Mouse (Mus musculus): ENCODE measurements around the gene Pcnt.

Gene Pcnt

DNA sequence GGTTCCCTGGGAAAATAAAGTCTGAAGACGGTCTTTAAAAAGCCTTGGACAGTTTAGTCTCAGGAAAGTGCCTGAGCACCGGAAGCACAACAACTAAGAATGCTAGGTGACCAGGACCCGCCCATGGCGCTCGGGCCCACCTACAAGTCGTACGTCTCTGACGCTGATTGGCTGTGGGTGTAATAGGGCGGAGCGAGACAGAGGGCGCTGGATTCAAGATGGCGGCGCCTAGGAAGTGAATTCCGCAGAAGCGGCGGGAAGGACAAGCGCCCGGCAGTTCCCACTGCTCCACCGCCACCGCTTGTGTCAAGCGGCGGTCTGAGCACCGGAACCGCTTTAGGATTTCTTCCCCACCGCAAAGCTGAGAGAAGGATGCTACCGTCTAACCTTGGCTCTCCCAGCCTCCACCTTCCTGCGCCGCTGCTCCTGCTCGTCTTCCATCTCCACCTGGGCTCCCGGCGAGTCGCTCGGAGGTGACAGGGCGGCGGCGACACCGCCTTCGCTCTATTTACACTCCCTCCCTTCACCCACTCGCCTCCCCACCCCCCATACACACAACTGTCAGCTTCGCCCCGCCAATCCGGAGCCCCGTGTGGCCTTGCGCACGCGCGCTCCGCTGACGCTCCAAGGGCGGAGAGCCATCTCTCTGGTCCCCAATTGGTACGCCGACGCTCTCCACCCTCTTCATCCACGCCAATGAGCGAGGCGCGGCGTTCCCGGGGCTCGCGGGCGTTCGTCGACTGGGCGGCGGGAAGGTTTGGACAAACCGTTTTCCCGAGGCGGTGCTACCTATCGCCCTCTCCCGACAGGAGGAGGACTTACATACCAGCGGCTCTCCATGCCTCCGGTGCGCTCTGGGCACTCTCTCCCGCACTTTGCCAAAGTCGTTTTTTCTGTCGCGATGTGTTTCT, at the start of gene Pcnt:
TSS of gene Pcnt (minus strand) at position 609 of the 911 bp plus-strand sequence.
- peak; percentile 96 for ATAC-seq (ENCODE audit: insufficient number of reproducible peaks, low FRiP score, low TSS enrichment)

DNA sequence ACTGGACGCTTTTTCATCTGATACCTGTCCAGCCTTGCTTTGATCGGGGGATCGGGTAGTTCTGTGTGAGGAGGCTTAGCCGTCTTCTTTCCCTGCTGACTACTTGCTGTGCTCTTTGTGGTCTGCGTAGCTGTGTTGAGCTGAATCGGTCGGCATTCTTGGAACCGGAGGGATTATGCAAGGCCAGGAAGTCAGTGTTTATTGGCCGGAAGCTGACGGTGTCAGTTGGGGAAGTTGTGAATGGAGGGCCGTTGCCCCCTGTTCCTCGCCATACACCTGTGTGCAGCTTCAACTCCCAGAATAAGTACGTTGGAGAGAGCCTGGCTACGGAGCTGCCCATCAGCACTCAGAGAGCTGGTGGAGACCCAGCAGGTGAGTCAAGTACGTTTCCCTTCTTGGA, 46.6 kb upstream of the Pcnt start:
- no peak for ATAC-seq (ENCODE audit: insufficient number of reproducible peaks, low FRiP score, low TSS enrichment)

DNA sequence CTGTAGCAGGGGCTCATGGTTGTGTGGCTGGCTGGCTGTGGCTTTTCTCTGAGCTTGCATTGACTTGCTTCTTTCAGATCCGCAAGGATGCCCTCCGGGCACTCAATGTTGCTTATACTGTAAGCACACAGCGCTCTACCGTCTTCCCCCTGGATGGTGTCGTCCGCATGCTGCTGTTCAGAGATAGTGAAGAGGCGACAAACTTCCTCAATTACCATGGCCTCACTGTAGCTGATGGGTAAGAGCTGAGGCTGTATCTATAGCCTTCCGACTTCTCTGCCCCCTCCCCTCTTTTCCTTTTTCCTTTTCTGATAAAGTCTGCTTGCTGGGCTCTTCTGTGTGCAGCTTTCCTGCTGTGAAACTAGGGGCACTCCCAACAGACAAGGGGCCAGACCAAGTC, 45.7 kb upstream of the Pcnt start:
- no peak for ATAC-seq (ENCODE audit: insufficient number of reproducible peaks, low FRiP score, low TSS enrichment)

DNA sequence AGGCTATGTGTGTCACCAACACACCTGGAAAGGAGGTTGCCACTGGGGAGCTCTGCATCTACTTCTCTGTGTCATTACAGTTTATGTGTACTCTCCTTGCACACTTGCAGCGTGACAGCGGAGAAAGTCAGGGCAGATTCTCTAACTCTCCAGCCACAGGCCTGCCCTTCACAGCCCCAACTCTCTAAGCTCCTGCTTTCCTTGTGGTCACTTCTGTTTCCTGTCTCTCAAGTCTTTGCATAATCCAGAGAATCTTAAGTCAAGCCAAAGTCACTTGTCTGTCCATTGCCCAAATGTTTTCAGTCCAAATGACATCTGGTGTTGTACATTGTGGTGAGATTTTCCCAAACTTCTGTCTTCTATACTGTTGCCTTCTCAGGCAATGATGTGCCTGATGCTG, 43.7 kb upstream of the Pcnt start:
- ATAC-seq (ENCODE audit: insufficient number of reproducible peaks, low FRiP score, low TSS enrichment): no peak

DNA sequence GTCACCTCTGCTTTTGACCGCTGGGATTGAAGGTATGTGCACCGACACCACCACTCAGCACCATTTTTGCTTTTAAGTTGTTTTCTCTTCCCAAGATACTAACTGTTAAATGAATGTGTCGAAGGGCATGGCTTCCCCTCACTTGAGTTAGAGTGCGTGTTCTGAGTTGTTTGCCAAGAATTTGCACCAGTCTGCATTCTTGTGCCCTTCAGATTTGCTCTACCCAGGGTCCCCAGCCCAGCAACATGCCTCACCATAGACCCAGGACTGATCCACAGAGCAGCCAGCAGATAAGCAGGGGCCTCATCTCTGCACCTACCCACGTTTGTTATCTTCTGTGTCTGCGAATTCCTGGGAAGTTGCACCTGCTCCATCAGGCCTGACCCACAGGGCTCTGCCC, 38.9 kb upstream of the Pcnt start:
- ATAC-seq (ENCODE audit: insufficient number of reproducible peaks, low FRiP score, low TSS enrichment): no peak

DNA sequence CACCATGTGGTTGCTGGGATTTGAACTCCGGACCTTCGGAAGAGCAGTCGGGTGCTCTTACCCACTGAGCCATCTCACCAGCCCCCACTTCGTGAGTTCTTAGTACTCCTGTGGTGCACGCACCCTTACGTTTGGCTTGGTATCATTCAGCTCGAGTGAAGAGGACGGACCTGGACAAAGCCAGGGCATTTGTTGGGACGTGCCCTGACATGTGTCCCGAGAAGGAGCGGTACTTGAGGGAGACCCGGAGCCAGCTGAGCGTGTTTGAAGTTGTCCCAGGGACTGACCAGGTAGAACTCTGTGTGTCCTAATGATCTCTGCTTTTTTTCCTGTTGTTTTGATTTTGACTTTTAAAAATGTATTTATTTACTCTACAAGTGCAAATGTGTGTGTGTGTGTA, 38.3 kb upstream of the Pcnt start:
- no peak for ATAC-seq (ENCODE audit: insufficient number of reproducible peaks, low FRiP score, low TSS enrichment)

DNA sequence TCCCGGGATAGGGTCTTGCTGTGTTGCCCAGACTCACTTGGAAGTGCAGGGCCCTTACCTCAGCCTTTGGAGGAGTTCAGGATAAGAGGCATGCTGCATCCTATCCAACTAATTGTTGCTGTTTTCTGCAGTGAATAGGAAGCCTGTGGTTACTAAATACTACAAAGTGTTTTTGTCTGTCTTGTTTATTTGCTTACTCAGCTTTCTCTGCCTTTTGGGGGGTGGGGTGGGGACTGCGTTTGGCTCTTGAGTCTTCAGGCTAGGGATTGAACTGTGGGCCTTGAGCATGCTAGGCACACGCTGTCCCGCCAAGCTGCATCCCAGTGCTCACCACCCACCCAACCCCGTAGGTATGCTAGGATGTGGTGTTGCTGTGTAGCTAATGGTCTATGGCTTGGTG, 31.2 kb upstream of the Pcnt start:
- ATAC-seq (ENCODE audit: insufficient number of reproducible peaks, low FRiP score, low TSS enrichment): no peak

DNA sequence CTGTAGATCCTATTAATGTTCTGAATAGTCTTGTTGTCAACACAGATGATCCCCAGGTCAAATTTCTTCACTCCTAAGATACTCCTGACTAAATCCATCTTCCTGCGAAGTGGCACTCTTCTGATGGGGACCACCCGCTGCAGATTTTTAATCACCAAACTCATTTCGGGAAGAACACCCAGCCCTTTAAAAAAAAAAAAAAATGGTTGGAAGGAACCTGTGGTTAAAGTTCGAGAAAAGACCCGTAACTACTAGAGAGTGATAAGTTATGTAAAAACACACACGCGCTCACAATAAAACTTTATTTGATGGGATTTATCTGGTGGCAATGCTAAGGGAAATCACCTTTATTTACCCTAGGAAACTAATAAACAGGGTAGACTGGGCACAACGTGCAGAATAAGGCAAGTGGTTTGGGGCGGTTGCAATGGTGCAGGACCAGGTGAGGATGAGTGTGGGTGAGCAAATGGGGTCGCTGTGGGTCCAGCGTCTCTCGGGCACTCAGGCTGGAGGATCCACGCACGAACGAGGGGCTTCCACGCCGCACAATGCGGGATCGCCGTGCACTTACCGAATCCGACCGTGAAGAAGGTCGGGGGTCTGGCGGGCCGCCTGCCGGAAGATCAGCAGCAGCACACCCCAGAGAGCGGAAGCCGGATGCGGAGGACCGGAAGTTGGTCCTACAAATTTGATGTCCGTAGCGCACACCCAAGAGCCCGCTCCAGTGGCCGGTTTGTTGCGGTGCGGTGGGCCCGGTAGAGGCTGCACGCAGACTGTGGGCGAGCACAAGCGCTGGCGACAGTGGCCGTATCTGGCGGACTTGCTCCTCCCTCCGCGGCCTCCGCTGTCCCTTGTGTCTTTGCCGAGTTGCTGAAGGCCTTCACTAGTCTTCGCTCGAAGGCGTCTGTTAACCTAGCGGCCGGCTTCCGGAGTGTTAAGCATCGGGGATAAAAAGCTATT, 25.9 kb upstream of the Pcnt start, which contains the start of the genes Mcm3ap and Ybey:
TSS of gene Mcm3ap (plus strand) at position 725 of the 960 bp plus-strand sequence.
TSS of gene Ybey (minus strand) at position 912 of the 960 bp plus-strand sequence.
- peak; percentile 94 for ATAC-seq (ENCODE audit: insufficient number of reproducible peaks, low FRiP score, low TSS enrichment)

DNA sequence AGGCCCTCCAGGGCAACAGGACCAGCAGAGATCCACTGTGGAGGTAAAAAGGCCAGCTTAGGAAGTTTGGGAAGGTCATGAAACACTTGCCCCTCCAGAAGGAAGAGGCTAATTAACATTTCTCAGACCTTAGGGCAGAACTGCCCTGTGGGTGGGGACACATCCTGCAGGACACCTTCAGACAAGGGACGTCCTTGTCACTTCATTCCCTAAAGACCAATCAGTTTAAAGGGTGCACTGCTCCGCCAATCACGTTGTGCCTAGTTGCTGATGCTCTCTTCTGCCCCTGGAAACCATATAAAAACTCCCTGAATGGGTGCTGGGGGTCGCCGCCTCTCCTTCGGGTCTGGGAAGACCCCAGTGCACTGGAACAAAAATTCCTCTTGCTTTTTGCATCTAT, 20.1 kb upstream of the Pcnt start:
- ATAC-seq (ENCODE audit: insufficient number of reproducible peaks, low FRiP score, low TSS enrichment): no peak

DNA sequence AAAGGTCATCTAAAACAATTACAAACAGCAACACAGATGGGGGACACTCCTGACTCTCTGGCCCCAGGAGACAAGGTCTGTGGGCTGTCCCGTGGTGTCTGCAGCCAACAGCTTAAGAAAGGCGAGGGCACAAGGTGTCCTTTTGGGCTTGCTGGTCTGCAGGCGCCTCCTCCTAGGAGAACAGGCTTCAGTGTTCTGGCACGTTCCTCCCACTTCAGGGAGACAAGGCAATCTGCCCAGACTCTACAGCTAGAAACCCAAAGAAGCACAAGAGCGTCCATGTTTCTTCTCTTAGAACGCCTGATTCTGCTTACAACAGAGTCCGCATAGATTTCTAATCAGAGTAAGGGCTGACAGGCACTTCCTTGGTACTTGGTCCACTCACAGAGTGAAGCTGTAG, 19.7 kb upstream of the Pcnt start:
- ATAC-seq (ENCODE audit: insufficient number of reproducible peaks, low FRiP score, low TSS enrichment): no peak

DNA sequence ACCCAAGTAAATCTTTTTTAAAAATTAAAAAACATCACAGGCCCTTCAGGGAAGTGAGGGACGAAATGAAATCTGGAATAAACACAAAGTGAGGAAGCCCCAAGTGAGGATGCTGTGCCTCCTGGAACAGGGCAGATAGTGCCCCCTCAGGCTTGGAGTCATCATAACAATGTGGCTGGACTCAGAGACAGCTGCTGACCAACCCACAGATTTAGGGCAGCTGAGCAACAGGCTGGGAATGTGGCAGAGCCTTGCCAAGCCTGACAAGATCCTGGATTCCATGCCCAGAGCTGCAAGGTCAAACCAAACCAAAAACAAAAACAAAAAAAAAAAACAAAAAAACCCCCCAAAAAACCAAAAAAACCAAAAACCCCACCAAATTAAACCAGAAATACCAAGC, 18.7 kb upstream of the Pcnt start:
- no peak for ATAC-seq (ENCODE audit: insufficient number of reproducible peaks, low FRiP score, low TSS enrichment)

DNA sequence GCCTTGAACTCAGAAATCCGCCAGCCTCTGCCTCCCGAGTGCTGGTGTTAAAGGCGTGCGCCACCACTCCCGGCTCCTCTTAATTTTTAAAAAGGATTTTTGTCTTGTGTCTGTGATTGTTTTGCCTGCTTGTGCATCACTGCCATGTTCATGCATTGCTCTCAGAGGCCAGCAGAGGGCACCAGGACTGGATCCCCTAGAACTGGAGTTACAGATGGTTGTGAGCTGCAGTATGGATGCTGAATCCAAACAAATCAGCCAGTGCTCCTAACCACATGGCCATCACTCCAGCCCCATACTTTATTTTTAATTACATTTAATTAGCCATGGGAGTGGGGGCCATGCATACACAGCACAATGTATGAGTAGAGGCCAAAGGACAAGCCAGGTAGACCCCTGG, 12.7 kb upstream of the Pcnt start:
- no peak for ATAC-seq (ENCODE audit: insufficient number of reproducible peaks, low FRiP score, low TSS enrichment)

DNA sequence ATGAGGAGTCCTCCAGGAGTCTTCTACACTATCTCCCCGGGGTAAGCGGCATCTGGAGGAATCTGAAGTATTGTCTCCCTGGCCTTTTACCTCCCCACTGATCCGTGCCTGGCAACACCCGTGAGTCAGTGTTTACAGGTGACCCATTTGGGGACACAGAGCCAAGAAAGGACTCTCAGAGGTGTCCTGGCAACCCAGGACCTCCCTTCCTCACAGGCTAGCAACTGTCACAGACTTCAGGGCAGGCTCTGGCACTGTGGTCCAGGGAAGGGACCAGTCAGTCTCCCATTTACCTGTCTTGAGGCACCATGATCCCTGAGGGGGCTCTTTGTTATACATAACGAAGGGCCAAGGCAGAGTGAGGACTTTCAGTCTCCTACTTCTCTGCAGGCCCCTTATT, 6.3 kb upstream of the Pcnt start, which contains the start of gene 2610028H24Rik:
TSS of gene 2610028H24Rik (plus strand) at position 231 of the 400 bp plus-strand sequence.
- no peak for ATAC-seq (ENCODE audit: insufficient number of reproducible peaks, low FRiP score, low TSS enrichment)

DNA sequence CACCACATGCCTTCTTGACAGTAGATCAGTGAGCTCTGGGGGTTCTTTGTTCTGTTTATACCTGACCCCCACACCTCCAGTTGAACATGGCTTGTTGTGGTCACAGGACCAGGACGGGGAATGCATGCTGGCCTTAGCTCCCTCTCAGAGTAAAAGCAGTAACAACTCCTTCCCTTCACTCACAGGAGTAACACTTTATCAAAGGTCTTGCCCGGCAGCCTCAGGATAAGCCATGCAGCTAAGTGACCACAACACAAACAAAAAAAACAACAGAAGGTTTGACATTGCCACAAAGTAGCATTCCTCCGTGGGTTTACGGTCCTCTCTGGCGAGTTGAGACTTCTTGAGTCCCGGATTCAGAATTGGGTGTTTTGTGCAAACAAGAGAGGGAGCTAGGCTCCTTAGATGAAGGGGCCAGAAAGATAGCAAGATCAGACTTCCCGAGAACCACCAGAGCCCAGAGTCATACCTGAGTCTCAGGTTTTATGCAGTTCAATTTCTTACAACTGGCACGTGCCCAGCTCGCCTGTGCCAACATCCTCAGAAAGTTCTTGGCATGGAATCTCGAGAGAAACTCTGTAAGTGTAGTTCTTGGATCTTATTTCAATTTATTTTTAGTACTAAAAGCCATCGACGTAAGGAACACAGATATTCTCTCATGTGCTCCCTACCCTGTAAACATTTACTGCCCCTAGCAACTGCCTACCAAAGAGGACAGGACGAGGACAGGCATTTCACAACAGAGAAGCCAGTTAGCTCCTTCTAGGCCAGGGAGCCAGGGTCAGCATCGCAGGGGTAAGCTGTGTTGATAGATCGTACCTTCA, 5.0 kb upstream of the Pcnt start:
- no peak for ATAC-seq (ENCODE audit: insufficient number of reproducible peaks, low FRiP score, low TSS enrichment)

DNA sequence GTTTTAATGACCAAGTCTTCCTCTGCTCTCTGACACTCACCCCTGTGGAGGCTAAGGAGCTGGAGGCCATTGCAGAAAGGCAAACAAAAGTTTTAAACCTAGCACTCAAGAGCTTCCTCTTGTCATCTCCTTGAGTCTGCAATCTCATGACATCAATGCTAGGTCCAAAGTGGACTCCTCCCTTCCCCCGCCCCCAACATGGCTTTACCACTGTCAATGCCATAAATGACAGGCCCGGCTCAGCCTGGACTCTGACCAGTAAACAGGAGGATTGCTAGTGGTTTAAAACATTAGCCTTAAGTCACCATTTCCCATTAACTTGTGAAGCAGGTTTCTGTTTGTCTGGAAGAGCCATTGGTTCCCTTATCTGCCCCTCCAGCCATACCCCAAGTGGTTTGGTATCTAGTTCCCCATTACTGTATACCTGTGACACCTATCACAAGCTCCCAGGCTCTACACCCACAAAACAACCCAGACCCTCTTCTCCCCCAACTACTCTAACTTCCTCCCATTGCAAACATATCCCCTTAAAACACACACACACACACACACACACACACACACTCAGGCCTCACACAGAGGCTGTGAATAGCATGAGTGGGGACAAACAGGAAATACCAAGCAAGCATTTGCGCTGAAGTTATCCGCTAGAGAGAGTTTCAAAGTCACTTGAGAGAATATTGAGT, 3.6 kb upstream of the Pcnt start:
- ATAC-seq (ENCODE audit: insufficient number of reproducible peaks, low FRiP score, low TSS enrichment): no peak

DNA sequence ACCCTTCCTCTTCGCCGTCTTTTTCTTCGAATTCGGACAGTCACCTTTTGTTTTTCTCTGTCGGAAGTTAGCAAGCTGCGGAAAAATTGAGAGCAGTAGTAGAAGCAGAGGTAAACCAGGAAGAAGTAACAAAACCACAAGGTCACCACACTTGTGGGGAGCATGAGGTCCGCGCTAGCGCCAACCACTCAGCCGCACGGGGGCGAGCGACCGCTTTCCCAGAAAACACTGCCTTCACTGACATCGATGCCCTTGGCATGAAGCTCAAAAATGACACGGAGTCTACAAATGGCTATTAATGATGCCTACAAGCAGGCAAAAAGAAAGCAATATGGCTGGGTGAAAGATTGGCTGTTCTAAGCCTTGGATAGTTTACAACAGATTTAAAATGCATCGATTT, 2.3 kb downstream of the Pcnt start, which contains the start of gene AC141477.1:
TSS of gene AC141477.1 (minus strand) at position 164 of the 400 bp plus-strand sequence.
- ATAC-seq (ENCODE audit: insufficient number of reproducible peaks, low FRiP score, low TSS enrichment): no peak

DNA sequence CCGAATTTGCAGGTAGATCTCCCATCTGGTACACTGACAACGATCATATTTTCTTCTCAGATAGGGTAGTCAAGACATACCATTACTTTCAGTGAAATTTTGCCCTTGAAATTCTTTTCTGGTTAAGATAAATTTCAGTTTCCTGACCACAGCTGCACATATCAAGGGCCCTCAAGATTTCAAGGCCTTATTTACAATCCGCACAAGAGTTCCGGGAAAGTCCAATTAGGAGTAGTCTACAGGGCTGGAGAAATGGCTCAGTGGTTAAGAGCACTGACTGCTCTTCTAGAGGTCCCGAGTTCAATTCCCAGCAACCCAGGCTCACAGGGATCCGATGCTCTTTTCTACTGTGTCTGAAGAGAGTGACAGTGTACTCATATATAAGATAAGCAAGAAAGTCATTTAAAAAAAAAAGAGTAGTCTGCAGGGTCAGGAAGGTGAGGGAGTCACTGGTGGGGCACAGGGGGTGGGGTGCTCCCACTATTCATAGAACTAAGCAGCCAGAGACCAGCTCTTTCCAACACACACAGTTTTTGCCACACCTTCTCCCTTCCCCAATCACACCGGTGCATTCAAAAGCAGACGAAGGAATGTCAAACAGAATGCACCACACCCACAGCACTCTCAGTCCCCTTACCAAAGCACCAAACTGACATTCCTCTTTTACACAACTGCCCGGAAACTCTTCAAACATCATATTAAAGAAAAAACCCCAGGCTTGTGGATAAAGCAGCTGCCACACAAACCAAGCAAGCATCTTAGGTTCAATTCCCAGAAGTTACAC, 3.3 kb downstream of the Pcnt start:
- ATAC-seq (ENCODE audit: insufficient number of reproducible peaks, low FRiP score, low TSS enrichment): no peak

DNA sequence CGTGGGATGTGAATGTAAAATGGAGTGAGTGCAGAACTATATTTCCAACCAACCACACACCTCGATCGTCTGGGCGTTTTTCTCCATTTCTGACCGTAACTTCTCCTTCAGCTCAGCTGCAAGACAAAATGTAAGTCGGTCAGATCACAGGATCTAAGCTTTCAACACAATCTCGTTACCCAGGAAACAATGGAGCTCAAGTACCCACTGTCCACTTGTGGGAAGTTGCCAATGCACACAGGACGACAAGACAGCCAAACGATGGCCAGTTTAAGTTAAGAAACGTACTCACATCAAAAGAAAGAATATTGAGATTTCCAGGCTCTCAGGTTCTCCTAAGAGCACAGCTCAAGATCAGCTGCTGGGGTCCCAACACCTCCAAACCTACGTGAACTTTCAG, 8.7 kb downstream of the Pcnt start:
- ATAC-seq (ENCODE audit: insufficient number of reproducible peaks, low FRiP score, low TSS enrichment): no peak

DNA sequence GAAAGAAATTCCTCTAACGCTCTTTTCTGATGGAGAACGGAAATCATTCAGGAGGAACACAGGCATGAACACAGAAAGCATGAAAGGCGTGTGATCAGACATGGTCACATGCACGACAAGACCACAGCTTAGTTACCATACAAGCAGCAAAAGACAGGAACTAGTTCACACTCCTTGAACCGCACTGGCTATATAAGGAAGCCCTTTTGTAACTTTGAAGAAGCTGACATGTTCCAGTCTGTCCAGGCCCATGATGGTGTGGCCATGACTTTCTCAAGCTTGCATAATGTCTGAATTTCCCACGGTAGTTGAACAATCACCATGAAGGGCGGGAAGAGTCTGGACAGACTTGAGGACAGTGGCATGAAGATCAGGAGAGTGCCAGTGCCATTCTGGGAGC, 16.9 kb downstream of the Pcnt start:
- no peak for ATAC-seq (ENCODE audit: insufficient number of reproducible peaks, low FRiP score, low TSS enrichment)

Measured in cerebellum, adult (tissue).